Mouse (Mus musculus) MEL (cell line): ENCODE results near the gene Ccdc163. TPM values are rescaled to one million over a fixed set of nuclear protein-coding genes. Genes with fewer than 3 reads are reported as not detected.

ENCODE experiments used
- DNase-seq: peaks from one replicate; pipeline ENCODE4 v3.0.0; 2011; ENCODE audit warnings: low read depth, low spot score
- H3K27ac ChIP-seq: 2 replicates; pipeline ENCODE4 v1.5.1; 2012; ENCODE audit warnings: low read depth, mild to moderate bottlenecking, control low read depth, low read length, moderate library complexity; ENCODE audit not compliant: control insufficient read depth
- H3K27me3 ChIP-seq, 2 experiments: fragments of 150-350 bp in 1 of 2; sonication (generic) in 1 of 2; 2 replicates each; pipeline ENCODE4 v1.6.1; 2012; ENCODE audit warnings: low read length in 2 of 2, mild to moderate bottlenecking in 2 of 2, improper control_type of control experiment in 1 of 2, moderate library complexity in 1 of 2; ENCODE audit not compliant: insufficient read depth in 2 of 2, control insufficient read depth in 1 of 2
- H3K36me3 ChIP-seq, 2 experiments: 2 replicates each; pipeline ENCODE4 v1.6.1; 2012 to 2014; ENCODE audit warnings: low read length in 2 of 2, improper control_type of control experiment in 1 of 2, inconsistent platforms in 1 of 2, mild to moderate bottlenecking in 1 of 2; ENCODE audit not compliant: insufficient read depth in 2 of 2, control insufficient read depth in 1 of 2
- H3K4me1 ChIP-seq, 2 experiments: fragments of 150-350 bp in 1 of 2; sonication (generic) in 1 of 2; 2 replicates each; pipeline ENCODE4 v1.6.1; 2012; ENCODE audit warnings: low read length in 2 of 2, improper control_type of control experiment in 1 of 2, mild to moderate bottlenecking in 1 of 2; ENCODE audit not compliant: insufficient read depth in 2 of 2, control insufficient read depth in 1 of 2
- H3K4me3 ChIP-seq, 2 experiments: fragments of 150-350 bp in 1 of 2; sonication (generic) in 1 of 2; 2 replicates each; pipeline ENCODE4 v1.5.1; 2012; ENCODE audit warnings: low read depth in 2 of 2, low read length in 2 of 2, mild to moderate bottlenecking in 2 of 2, moderate library complexity in 2 of 2, control low read depth in 1 of 2, improper control_type of control experiment in 1 of 2; ENCODE audit not compliant: control insufficient read depth in 1 of 2, insufficient read depth in 1 of 2
- H3K79me2 ChIP-seq: 2 replicates; pipeline ENCODE4 v1.6.1; 2012; ENCODE audit warnings: mild to moderate bottlenecking, low read length, moderate library complexity; ENCODE audit not compliant: control insufficient read depth, poor library complexity, insufficient read depth
- H3K9ac ChIP-seq: 2 replicates; pipeline ENCODE4 v1.6.1; 2012; ENCODE audit warnings: low read depth, mild to moderate bottlenecking, control low read depth, low read length, moderate library complexity; ENCODE audit not compliant: control insufficient read depth, poor library complexity, severe bottlenecking
- H3K9me3 ChIP-seq: fragments of 150-350 bp; sonication (generic); replicated peaks from 2 replicates; pipeline ENCODE4 v1.6.1; 2012; ENCODE audit warnings: mild to moderate bottlenecking, low read length, improper control_type of control experiment, moderate library complexity; ENCODE audit not compliant: insufficient read depth
- BHLHE40 ChIP-seq: IDR thresholded peaks from 2 replicates; pipeline ENCODE4 v1.6.1; 2012; ENCODE audit warnings: low read depth, mild to moderate bottlenecking, inconsistent platforms, low read length, improper control_type of control experiment, borderline replicate concordance
- CHD2 ChIP-seq: IDR thresholded peaks from 2 replicates; pipeline ENCODE4 v1.6.1; 2011; ENCODE audit warnings: low read length, improper control_type of control experiment
- CTCF ChIP-seq, 3 experiments: IDR thresholded peaks in 2 of 3; conservative IDR thresholded peaks in 1 of 3; 2 replicates each; pipeline ENCODE4 v1.5.1; 2011 to 2012; ENCODE audit warnings: low read length in 3 of 3, low read depth in 2 of 3, mild to moderate bottlenecking in 2 of 3, improper control_type of control experiment in 1 of 3, inconsistent platforms in 1 of 3, mixed read lengths in 1 of 3, moderate library complexity in 1 of 3; ENCODE audit not compliant: control insufficient read depth in 1 of 3, insufficient read depth in 1 of 3, poor library complexity in 1 of 3, severe bottlenecking in 1 of 3
- E2F4 ChIP-seq: IDR thresholded peaks from 2 replicates; pipeline ENCODE4 v1.6.1; 2011; ENCODE audit warnings: low read depth, low read length, improper control_type of control experiment, borderline replicate concordance
- ELF1 ChIP-seq: IDR thresholded peaks from 2 replicates; pipeline ENCODE4 v1.6.1; 2014; ENCODE audit warnings: low read depth, mild to moderate bottlenecking, inconsistent platforms, low read length, improper control_type of control experiment, moderate library complexity
- EP300 ChIP-seq, 2 experiments: IDR thresholded peaks; 2 replicates each; pipeline ENCODE4 v1.6.1; 2011; ENCODE audit warnings: improper control_type of control experiment in 2 of 2, low read length in 2 of 2, low read depth in 1 of 2, mild to moderate bottlenecking in 1 of 2
- ETS1 ChIP-seq: IDR thresholded peaks from 2 replicates; pipeline ENCODE4 v1.6.1; 2012; ENCODE audit warnings: low read depth, mild to moderate bottlenecking, inconsistent platforms, low read length, improper control_type of control experiment, moderate library complexity
- GABPA ChIP-seq: IDR thresholded peaks from 2 replicates; pipeline ENCODE4 v1.6.1; 2012; ENCODE audit warnings: low read depth, mild to moderate bottlenecking, inconsistent platforms, low read length, improper control_type of control experiment, moderate library complexity
- GATA1 ChIP-seq: IDR thresholded peaks from 2 replicates; pipeline ENCODE4 v1.6.1; 2011; ENCODE audit warnings: low read depth, low read length, improper control_type of control experiment
- HCFC1 ChIP-seq: IDR thresholded peaks from 2 replicates; pipeline ENCODE4 v1.6.1; 2012; ENCODE audit warnings: low read depth, mild to moderate bottlenecking, inconsistent platforms, low read length, improper control_type of control experiment, moderate library complexity
- JUND ChIP-seq: IDR thresholded peaks from 2 replicates; pipeline ENCODE4 v1.6.1; 2011; ENCODE audit warnings: low read depth, mild to moderate bottlenecking, improper control_type of control experiment, low read length
- MAFK ChIP-seq: IDR thresholded peaks from 2 replicates; pipeline ENCODE4 v1.6.1; 2011; ENCODE audit warnings: low read depth, mild to moderate bottlenecking, low read length, improper control_type of control experiment, borderline replicate concordance
- MAX ChIP-seq: IDR thresholded peaks from 2 replicates; pipeline ENCODE4 v1.6.1; 2011; ENCODE audit warnings: low read length, improper control_type of control experiment
- MAZ ChIP-seq: IDR thresholded peaks from 2 replicates; pipeline ENCODE4 v1.6.1; 2012; ENCODE audit warnings: low read depth, mild to moderate bottlenecking, inconsistent platforms, low read length, improper control_type of control experiment
- MXI1 ChIP-seq: IDR thresholded peaks from 2 replicates; pipeline ENCODE4 v1.6.1; 2011; ENCODE audit warnings: mild to moderate bottlenecking, low read depth, low read length, improper control_type of control experiment
- MYB ChIP-seq: IDR thresholded peaks from 2 replicates; pipeline ENCODE4 v1.6.1; 2011; ENCODE audit warnings: mild to moderate bottlenecking, low read depth, low read length, improper control_type of control experiment
- MYC ChIP-seq: IDR thresholded peaks from 2 replicates; pipeline ENCODE4 v1.6.1; 2011; ENCODE audit warnings: low read depth, mild to moderate bottlenecking, low read length, improper control_type of control experiment, moderate library complexity
- NELFE ChIP-seq: IDR thresholded peaks from 2 replicates; pipeline ENCODE4 v1.6.1; 2011; ENCODE audit warnings: low read depth, low read length, improper control_type of control experiment
- POLR2AphosphoS2 ChIP-seq: IDR thresholded peaks from 2 replicates; pipeline ENCODE4 v1.6.1; 2011; ENCODE audit warnings: low read length, improper control_type of control experiment
- POLR2AphosphoS5 ChIP-seq: IDR thresholded peaks from 2 replicates; pipeline ENCODE4 v1.6.1; 2012; ENCODE audit warnings: low read depth, borderline replicate concordance, mild to moderate bottlenecking, inconsistent platforms, low read length, moderate library complexity, mixed read lengths
- RAD21 ChIP-seq: IDR thresholded peaks from 2 replicates; pipeline ENCODE4 v1.6.1; 2011; ENCODE audit warnings: mild to moderate bottlenecking, low read depth, low read length, improper control_type of control experiment
- RCOR1 ChIP-seq: IDR thresholded peaks from 2 replicates; pipeline ENCODE4 v1.6.1; 2012; ENCODE audit warnings: low read depth, mild to moderate bottlenecking, inconsistent platforms, low read length, improper control_type of control experiment
- SIN3A ChIP-seq: IDR thresholded peaks from 2 replicates; pipeline ENCODE4 v1.6.1; 2012; ENCODE audit warnings: low read length, improper control_type of control experiment, inconsistent platforms
- SMC3 ChIP-seq: IDR thresholded peaks from 2 replicates; pipeline ENCODE4 v1.6.1; 2011; ENCODE audit warnings: low read depth, low read length, improper control_type of control experiment
- TAL1 ChIP-seq: IDR thresholded peaks from 2 replicates; pipeline ENCODE4 v1.6.1; 2012; ENCODE audit warnings: mild to moderate bottlenecking, inconsistent platforms, low read length, moderate library complexity, mixed read lengths
- TBP ChIP-seq: IDR thresholded peaks from 2 replicates; pipeline ENCODE4 v1.8.0; 2011; ENCODE audit warnings: low read depth, low read length, improper control_type of control experiment
- TCF12 ChIP-seq: IDR thresholded peaks from 2 replicates; pipeline ENCODE4 v1.6.1; 2014; ENCODE audit warnings: low read depth, mild to moderate bottlenecking, inconsistent platforms, low read length, improper control_type of control experiment, moderate library complexity
- UBTF ChIP-seq: IDR thresholded peaks from 2 replicates; pipeline ENCODE4 v1.6.1; 2012; ENCODE audit warnings: low read depth, mild to moderate bottlenecking, inconsistent platforms, low read length, improper control_type of control experiment, moderate library complexity, borderline replicate concordance; ENCODE audit not compliant: insufficient read depth
- USF2 ChIP-seq, 2 experiments: IDR thresholded peaks; 2 replicates each; pipeline ENCODE4 v1.6.1; 2011 to 2012; ENCODE audit warnings: improper control_type of control experiment in 2 of 2, low read length in 2 of 2, borderline replicate concordance in 1 of 2, inconsistent platforms in 1 of 2, low read depth in 1 of 2, mild to moderate bottlenecking in 1 of 2; ENCODE audit not compliant: insufficient read depth in 1 of 2
- ZC3H11A ChIP-seq: IDR thresholded peaks from 2 replicates; pipeline ENCODE4 v1.6.1; 2012; ENCODE audit warnings: low read depth, mild to moderate bottlenecking, inconsistent platforms, low read length, improper control_type of control experiment
- ZKSCAN1 ChIP-seq: IDR thresholded peaks from 2 replicates; pipeline ENCODE4 v1.6.1; 2012; ENCODE audit warnings: low read depth, mild to moderate bottlenecking, inconsistent platforms, low read length, improper control_type of control experiment, moderate library complexity
- ZNF384 ChIP-seq: IDR thresholded peaks from 2 replicates; pipeline ENCODE4 v1.6.1; 2012; ENCODE audit warnings: low read depth, mild to moderate bottlenecking, inconsistent platforms, low read length, improper control_type of control experiment
- polyA plus RNA-seq, 2 experiments: library from polyadenylated mRNA; stranded (reverse) in 1 of 2; unstranded in 1 of 2; fragments of >175 nt in 1 of 2; fragments of >200 nt in 1 of 2; gene quantifications; 2 replicates each; pipeline versions ENCODE4 v1.2.1 to v1.2.4; 2012; ENCODE audit warnings: low replicate concordance in 2 of 2, low read depth in 1 of 2; ENCODE audit not compliant: insufficient read length in 2 of 2, insufficient read depth in 1 of 2, missing spikeins in 1 of 2
- total RNA-seq: library from RNA; depleted of rRNA; stranded (reverse); fragments of 300-350 nt; gene quantifications from 2 replicates; pipeline ENCODE4 v1.2.3, GENCODE M21; 2012

The Ccdc163 gene
- total and polyA plus RNA-seq, 3 experiments, result 12.3 to 26.0 TPM; not detected in 1

DNA sequence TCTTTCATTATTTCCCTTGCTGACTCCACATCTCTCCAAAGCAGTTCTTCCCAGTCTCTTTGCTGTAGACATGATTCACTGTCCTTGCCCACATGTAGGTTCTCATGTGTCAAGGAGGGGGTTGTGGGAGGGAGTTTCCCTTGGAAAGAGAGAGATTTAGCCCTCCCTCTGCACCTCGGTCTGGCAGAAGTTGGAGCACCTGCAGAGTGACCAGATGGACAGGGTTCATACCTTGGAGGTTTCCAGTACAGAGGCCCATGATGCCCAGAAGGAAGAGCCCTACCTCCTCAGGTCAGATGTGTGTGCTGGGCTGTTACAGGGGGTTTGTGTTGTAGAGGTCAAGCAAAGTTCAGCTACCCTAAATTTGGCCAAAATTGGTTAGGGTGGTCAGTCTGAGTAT is 4.2 kb downstream of the Ccdc163 start:
- TF ChIP-seq MXI1 (no peak), JUND (no peak), UBTF (no peak), CHD2 (no peak), SIN3A (no peak), ZKSCAN1 (no peak), MAZ (no peak), POLR2AphosphoS5 (no peak), NELFE (no peak), BHLHE40 (no peak), MYB (no peak), EP300 (IDR thresholded peaks at IDR 0.05; ENCODE audit: low read depth in 1 of 2, low read length in 2 of 2) (no peak), ELF1 (no peak), RAD21 (no peak), GABPA (no peak), TAL1 (no peak)
- no peak for DNase-seq
- H3K27ac ChIP-seq, result no peak overlapping the region
- no peaks in the 10 kb centered on the region for H3K9me3 ChIP-seq
- no peak overlapping the region for H3K4me3 ChIP-seq
- H3K9ac ChIP-seq, result no peak overlapping the region
- no peaks in the 10 kb centered on the region for H3K27me3 ChIP-seq
- H3K4me1 ChIP-seq, result peaks cover 0 to 9% of the 10 kb centered on the region in 2 experiments; a peak in 3 of 4 replicates
- H3K79me2 ChIP-seq, result peaks cover 5% of the 10 kb centered on the region
- H3K36me3 ChIP-seq, result peaks cover 0 to 8% of the 10 kb centered on the region in 2 experiments; a peak in 3 of 4 replicates

DNA sequence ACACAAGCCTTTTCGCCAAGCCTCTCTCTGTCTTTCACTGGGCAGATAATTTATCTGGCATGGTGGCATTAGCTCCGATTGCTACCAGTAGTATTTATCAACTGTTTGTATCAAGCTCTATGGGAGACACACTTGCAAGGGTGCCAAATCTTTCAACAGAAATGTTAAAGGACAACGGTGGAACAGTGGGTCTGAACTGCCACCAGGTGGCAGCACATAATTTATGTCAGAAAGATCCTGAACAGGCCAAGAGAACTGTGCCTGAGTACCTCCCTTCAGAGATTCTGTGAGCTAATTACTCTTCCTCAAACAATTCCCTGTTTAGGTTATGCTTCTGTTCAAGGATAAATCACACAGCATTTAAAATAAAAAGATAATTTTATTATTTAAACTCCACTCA is 11.1 kb downstream of the Ccdc163 start:
- Histone ChIP-seq H3K79me2 (no peaks in the 10 kb centered on the region; the same call in 1 of the 2 replicates), H3K4me3 (no peak overlapping the region), H3K36me3 (peaks cover 0 to 13% of the 10 kb centered on the region in 2 experiments; a peak in 3 of 4 replicates), H3K27ac (no peak overlapping the region), H3K9me3 (no peaks in the 10 kb centered on the region), H3K9ac (no peak overlapping the region), H3K27me3 (no peaks in the 10 kb centered on the region), H3K4me1 (peaks cover 4 to 5% of the 10 kb centered on the region in 2 experiments)
- DNase-seq, result peak; percentile 91
- TF ChIP-seq TBP (peak; percentile 59; the same call in 1 of the 2 replicates), ZC3H11A (peak; percentile 65; the same call in 1 of the 2 replicates), MYB (0 out of 2 replicates have a peak, but pooled peaks have one; percentile 13), E2F4 (no peak), MXI1 (peak; percentile 48; the same call in 1 of the 2 replicates), CTCF (IDR thresholded peaks at IDR 0.05 in 2 of 3, conservative IDR thresholded peaks at IDR 0.05 in 1 of 3; ENCODE audit: control insufficient read depth in 1 of 3, insufficient read depth in 1 of 3, low read depth in 2 of 3, low read length in 3 of 3, poor library complexity in 1 of 3, severe bottlenecking in 1 of 3) (peak; percentile 67 to 95 (median 81)), TAL1 (no peak), SMC3 (peak; percentile 94), RAD21 (peak; percentile 74), MAFK (no peak), USF2 (IDR thresholded peaks at IDR 0.05; ENCODE audit: borderline replicate concordance in 1 of 2, insufficient read depth in 1 of 2, low read depth in 1 of 2, low read length in 2 of 2) (no peak), ZKSCAN1 (no peak), ZNF384 (no peak), ETS1 (no peak), POLR2AphosphoS2 (no peak), GATA1 (no peak), SIN3A (peak; percentile 86), TCF12 (no peak), HCFC1 (0 out of 2 replicates have a peak, but pooled peaks have one; percentile 36), MYC (no peak), MAX (no peak), RCOR1 (peak; percentile 18; the same call in 1 of the 2 replicates), JUND (no peak; the same call in 1 of the 2 replicates), NELFE (no peak)
